ENCODE assay signal across 8 mouse cellular contexts in genomic region chr11:83442596-83443267, GRCm38 (mm10). TPM values are rescaled to one million over a fixed set of nuclear protein-coding genes. Genes with fewer than 3 reads are reported as not detected.
DNase-seq lines count a peak whose midpoint lies in the region; ATAC-seq and TF ChIP-seq lines count a peak whose summit lies in the region.

No protein-coding gene starts in this region.

- no peaks in the 10 kb centered on the region for H3K36me3 ChIP-seq in embryonic facial prominence, embryonic 15.5 days
- H3K36me3 ChIP-seq in heart, embryonic 16.5 days (ENCODE audit: control insufficient read depth, insufficient read depth) = no peaks in the 10 kb centered on the region
- H3K36me3 ChIP-seq in liver, embryonic 13.5 days = no peaks in the 10 kb centered on the region

- no peak for ATAC-seq in embryonic facial prominence, embryonic 15.5 days (ENCODE audit: insufficient number of reproducible peaks, low FRiP score, low TSS enrichment, low read depth)
- ATAC-seq in heart, embryonic 16.5 days (replicated peaks; ENCODE audit: extremely low read depth, insufficient read depth, low FRiP score) = 0 out of 2 replicates have a peak, but pooled peaks have one; percentile 21
- no peak for ATAC-seq in liver, embryonic 13.5 days (ENCODE audit: low read depth)

- peak overlapping the region; percentile 36 for H3K4me2 ChIP-seq in embryonic facial prominence, embryonic 15.5 days (replicated peaks)
- H3K4me2 ChIP-seq in heart, embryonic 16.5 days (ENCODE audit: low read depth, low read length) = peak overlapping the region; percentile 66
- H3K4me2 ChIP-seq in liver, embryonic 13.5 days = 0 out of 2 replicates have a peak overlapping the region, but pooled peaks have one; percentile 19

- DNase-seq in ES-CJ7 (ENCODE audit: low read depth, low spot score) = peak; percentile 87
- DNase-seq in brain, embryonic 14.5 days (ENCODE audit: low read depth) = peak; percentile 73
- DNase-seq in kidney, postnatal 14 days = peak; percentile 80
- peak; percentile 31 for DNase-seq in liver, embryonic 13.5 days
- DNase-seq in natural killer cell, adult 2 months (ENCODE audit: low spot score in 2 of 2) = peak; percentile 36 to 49
- DNase-seq in testis, postnatal 10 days (ENCODE audit: low spot score) = peak; percentile 83

- H3K9me3 ChIP-seq in embryonic facial prominence, embryonic 15.5 days (replicated peaks) = no peaks in the 10 kb centered on the region
- H3K9me3 ChIP-seq in heart, embryonic 16.5 days (replicated peaks; ENCODE audit: control insufficient read depth, low read length) = no peaks in the 10 kb centered on the region
- H3K9me3 ChIP-seq in liver, embryonic 13.5 days (replicated peaks) = no peaks in the 10 kb centered on the region

- no peak overlapping the region for H3K27ac ChIP-seq in embryonic facial prominence, embryonic 15.5 days (replicated peaks)
- H3K27ac ChIP-seq in heart, embryonic 16.5 days (ENCODE audit: low read length) = no peak overlapping the region
- no peak overlapping the region for H3K27ac ChIP-seq in liver, embryonic 13.5 days

- 12% methylated on average over 29 of the region's 29 CpGs for WGBS in embryonic facial prominence, embryonic 15.5 days
- WGBS in heart, embryonic 16.5 days = 12% methylated on average over 29 of the region's 29 CpGs
- 10% methylated on average over 27 of the region's 29 CpGs for WGBS in liver, embryonic 13.5 days (ENCODE audit: insufficient replicate concordance)

- H3K4me1 ChIP-seq in embryonic facial prominence, embryonic 15.5 days = peaks cover 24% of the 10 kb centered on the region
- H3K4me1 ChIP-seq in heart, embryonic 16.5 days (ENCODE audit: control insufficient read depth, insufficient read depth, low read length) = peaks cover 39% of the 10 kb centered on the region
- H3K4me1 ChIP-seq in liver, embryonic 13.5 days (replicated peaks) = peaks cover 45% of the 10 kb centered on the region

- peak; percentile 76; the same call in 1 of the 2 replicates for TF ChIP-seq CTCF in brain, embryonic 14.5 days (IDR thresholded peaks at IDR 0.05; ENCODE audit: borderline replicate concordance, extremely low read depth, insufficient read depth, insufficient read length)

- TF ChIP-seq POLR2A in brain, embryonic 14.5 days (IDR thresholded peaks at IDR 0.05; ENCODE audit: borderline replicate concordance, extremely low read depth, insufficient read depth, insufficient read length, poor library complexity, severe bottlenecking) = no peak

- H3K27me3 ChIP-seq in embryonic facial prominence, embryonic 15.5 days = peaks cover 62% of the 10 kb centered on the region
- peaks cover 33% of the 10 kb centered on the region for H3K27me3 ChIP-seq in heart, embryonic 16.5 days (ENCODE audit: control insufficient read depth, insufficient read depth, low read length)
- peaks cover 65% of the 10 kb centered on the region for H3K27me3 ChIP-seq in liver, embryonic 13.5 days

- no peak overlapping the region for H3K9ac ChIP-seq in embryonic facial prominence, embryonic 15.5 days
- H3K9ac ChIP-seq in heart, embryonic 16.5 days (ENCODE audit: low read length) = peak overlapping the region; percentile 55
- H3K9ac ChIP-seq in liver, embryonic 13.5 days = no peak overlapping the region

- peak overlapping the region; percentile 17 for H3K4me3 ChIP-seq in embryonic facial prominence, embryonic 15.5 days (replicated peaks)
- H3K4me3 ChIP-seq in heart, embryonic 16.5 days (ENCODE audit: low read length) = peak overlapping the region; percentile 40
- no peak overlapping the region; the same call in 1 of the 2 replicates for H3K4me3 ChIP-seq in liver, embryonic 13.5 days (replicated peaks)

RNA-seq across cellular contexts. Expression of gene 1700020L24Rik, which starts 5.3 kb away (rescaled TPM):
- 0.53 and 0.55 TPM in 2 replicates for polyA plus RNA-seq in brain, embryonic 14.5 days (2012; rRNA removed)
- 0.57 and 0.58 TPM in 2 replicates for polyA plus RNA-seq in embryonic facial prominence, embryonic 15.5 days (2015; fragmentation: Nextera tagmentation; extraction: Ambion mirVana)
- polyA plus RNA-seq in heart, embryonic 16.5 days (2015; fragmentation: Nextera tagmentation; extraction: Ambion mirVana) = 1.4 and 1.5 TPM in 2 replicates
- 0.65 and 0.78 TPM in 2 replicates for polyA plus RNA-seq in liver, embryonic 13.5 days (2015; fragmentation: Nextera tagmentation; extraction: Ambion mirVana)

RNA-seq across cellular contexts. Expression of gene Gas2l2, which starts 13.5 kb away (rescaled TPM):
- 0.21 and 0.63 TPM in 2 replicates for polyA plus RNA-seq in brain, embryonic 14.5 days (2012; rRNA removed)
- polyA plus RNA-seq in embryonic facial prominence, embryonic 15.5 days (2015; fragmentation: Nextera tagmentation; extraction: Ambion mirVana) = 0.64 and 0.91 TPM in 2 replicates
- polyA plus RNA-seq in heart, embryonic 16.5 days (2015; fragmentation: Nextera tagmentation; extraction: Ambion mirVana) = 0.11 and 0.12 TPM in 2 replicates
- polyA plus RNA-seq in liver, embryonic 13.5 days (2015; fragmentation: Nextera tagmentation; extraction: Ambion mirVana) = not detected in 2 replicates

RNA-seq across cellular contexts. Expression of gene Mmp28, which starts 20.1 kb away (rescaled TPM):
- 5.5 and 9.1 TPM in 2 replicates for polyA plus RNA-seq in brain, embryonic 14.5 days (2012; rRNA removed)
- 2.6 and 3.2 TPM in 2 replicates for polyA plus RNA-seq in embryonic facial prominence, embryonic 15.5 days (2015; fragmentation: Nextera tagmentation; extraction: Ambion mirVana)
- 3.5 TPM in 2 replicates for polyA plus RNA-seq in heart, embryonic 16.5 days (2015; fragmentation: Nextera tagmentation; extraction: Ambion mirVana)
- 0.47 and 0.50 TPM in 2 replicates for polyA plus RNA-seq in liver, embryonic 13.5 days (2015; fragmentation: Nextera tagmentation; extraction: Ambion mirVana)

RNA-seq across cellular contexts. Expression of gene Taf15, which starts 30.2 kb away (rescaled TPM):
- 51.0 and 92.8 TPM in 2 replicates for polyA plus RNA-seq in brain, embryonic 14.5 days (2012; rRNA removed)
- 11.1 and 13.5 TPM in 2 replicates for polyA plus RNA-seq in embryonic facial prominence, embryonic 15.5 days (2015; fragmentation: Nextera tagmentation; extraction: Ambion mirVana)
- polyA plus RNA-seq in heart, embryonic 16.5 days (2015; fragmentation: Nextera tagmentation; extraction: Ambion mirVana) = 8.3 and 9.5 TPM in 2 replicates
- polyA plus RNA-seq in liver, embryonic 13.5 days (2015; fragmentation: Nextera tagmentation; extraction: Ambion mirVana) = 4.7 and 5.4 TPM in 2 replicates

RNA-seq across cellular contexts. Expression of gene Rasl10b, which starts 33.8 kb away (rescaled TPM):
- 74.3 and 88.9 TPM in 2 replicates for polyA plus RNA-seq in brain, embryonic 14.5 days (2012; rRNA removed)
- polyA plus RNA-seq in embryonic facial prominence, embryonic 15.5 days (2015; fragmentation: Nextera tagmentation; extraction: Ambion mirVana) = 3.2 and 3.9 TPM in 2 replicates
- 5.7 and 9.1 TPM in 2 replicates for polyA plus RNA-seq in heart, embryonic 16.5 days (2015; fragmentation: Nextera tagmentation; extraction: Ambion mirVana)
- 0.20 and 0.27 TPM in 2 replicates for polyA plus RNA-seq in liver, embryonic 13.5 days (2015; fragmentation: Nextera tagmentation; extraction: Ambion mirVana)

Comparison
In these comparisons a context has a peak if more than half of its experiments do, and no peak if none do; other contexts are left out.
1. DNase-seq: peak in every context shown above with its lines; median percentile 87 in ES-CJ7; 83 in testis, postnatal 10 days; 80 in kidney, postnatal 14 days; 73 in brain, embryonic 14.5 days; 42 in natural killer cell, adult 2 months; 31 in liver, embryonic 13.5 days.